38 mouse cellular contexts compared by ENCODE assay signal in the genomic region with DNA sequence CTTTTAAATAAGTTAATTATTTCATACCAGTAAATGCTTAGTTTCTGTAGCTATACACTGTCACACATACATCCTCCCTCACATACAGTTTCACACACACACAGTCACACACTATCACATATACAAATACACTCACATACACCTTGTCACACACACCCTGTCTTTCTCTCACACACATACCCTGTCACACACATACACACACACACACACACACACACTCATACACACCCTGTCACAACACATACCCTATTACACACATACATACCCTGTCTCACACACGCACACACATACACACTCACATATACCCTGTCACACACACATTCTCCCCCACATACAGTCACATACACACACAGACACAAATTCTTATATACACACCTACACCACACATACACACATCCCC. TPM values are rescaled to one million over a fixed set of nuclear protein-coding genes. Genes with fewer than 3 reads are reported as not detected.
"Had no signal": no experiment of that assay in that cellular context is flagged by ENCODE, and none has a peak within 500 bp of the region (broad histone marks: within the 10 kb centered on the region; RNA-seq: fewer than 3 reads in every experiment).

No protein-coding gene starts in this region.

- H3K9ac ChIP-seq: limb, embryonic 12.5 days; limb, embryonic 13.5 days; limb, embryonic 15.5 days; liver, embryonic 12.5 days; liver, embryonic 13.5 days; liver, embryonic 14.5 days; liver, embryonic 15.5 days; liver, postnatal 0 days; lung, embryonic 14.5 days; lung, embryonic 15.5 days; midbrain, embryonic 12.5 days; midbrain, embryonic 13.5 days; midbrain, embryonic 15.5 days had no signal

- ATAC-seq: liver, embryonic 12.5 days; liver, postnatal 0 days; lung, postnatal 0 days; midbrain, embryonic 13.5 days; midbrain, embryonic 15.5 days; midbrain, embryonic 16.5 days had no signal

- DNase-seq: left cerebral cortex, postnatal 4 days; liver; liver, embryonic 13.5 days; liver, postnatal 0 days; lung, adult 18-20 months; lung, adult 2 months; lung, embryonic 14.5 days; lung, postnatal 10 days; lung, postnatal 14 days; lung, postnatal 36 days; lung, postnatal 4 days; midbrain, embryonic 14.5 days had no signal

- H3K36me3 ChIP-seq: limb, embryonic 10.5 days; limb, embryonic 12.5 days; limb, embryonic 13.5 days; limb, embryonic 15.5 days; liver, embryonic 12.5 days; liver, embryonic 13.5 days; liver, embryonic 15.5 days; lung, embryonic 15.5 days; midbrain, embryonic 10.5 days; midbrain, embryonic 12.5 days; midbrain, embryonic 13.5 days; midbrain, embryonic 15.5 days had no signal

- H3K4me3 ChIP-seq: limb, embryonic 10.5 days; limb, embryonic 12.5 days; limb, embryonic 13.5 days; limb, embryonic 15.5 days; liver, embryonic 12.5 days; liver, embryonic 13.5 days; liver, embryonic 15.5 days; lung, embryonic 15.5 days; megakaryocyte, embryonic 14.5 days; midbrain, embryonic 10.5 days; midbrain, embryonic 12.5 days; midbrain, embryonic 13.5 days; midbrain, embryonic 15.5 days; myocyte had no signal

- H3K9me3 ChIP-seq: limb, embryonic 10.5 days; limb, embryonic 12.5 days; limb, embryonic 13.5 days; limb, embryonic 15.5 days; liver, embryonic 12.5 days; liver, embryonic 13.5 days; liver, embryonic 15.5 days; lung, embryonic 15.5 days; megakaryocyte, embryonic 14.5 days; midbrain, embryonic 10.5 days; midbrain, embryonic 12.5 days; midbrain, embryonic 13.5 days; midbrain, embryonic 15.5 days had no signal

- H3K27ac ChIP-seq: limb, embryonic 10.5 days; limb, embryonic 12.5 days; limb, embryonic 13.5 days; limb, embryonic 15.5 days; liver, embryonic 12.5 days; liver, embryonic 13.5 days; liver, embryonic 14.5 days; liver, embryonic 15.5 days; lung, embryonic 15.5 days; macrophage; midbrain, embryonic 10.5 days; midbrain, embryonic 12.5 days; midbrain, embryonic 13.5 days; midbrain, embryonic 15.5 days had no signal

- H3K4me2 ChIP-seq: limb, embryonic 12.5 days; limb, embryonic 13.5 days; limb, embryonic 15.5 days; liver, embryonic 11.5 days; liver, embryonic 12.5 days; liver, embryonic 13.5 days; liver, embryonic 15.5 days; lung, embryonic 14.5 days; lung, embryonic 15.5 days; midbrain, embryonic 11.5 days; midbrain, embryonic 12.5 days; midbrain, embryonic 13.5 days; midbrain, embryonic 15.5 days had no signal

- H3K4me1 ChIP-seq: limb, embryonic 10.5 days; limb, embryonic 12.5 days; limb, embryonic 15.5 days; liver, embryonic 12.5 days; liver, embryonic 13.5 days; liver, embryonic 15.5 days; lung, embryonic 15.5 days; midbrain, embryonic 10.5 days; midbrain, embryonic 12.5 days; midbrain, embryonic 13.5 days; midbrain, embryonic 15.5 days had no signal

- H3K27me3 ChIP-seq: limb, embryonic 12.5 days; limb, embryonic 13.5 days; limb, embryonic 15.5 days; liver, embryonic 12.5 days; liver, embryonic 13.5 days; liver, embryonic 15.5 days; lung, embryonic 15.5 days; megakaryocyte, embryonic 14.5 days; midbrain, embryonic 12.5 days; midbrain, embryonic 13.5 days; midbrain, embryonic 15.5 days had no signal

RNA-seq across cellular contexts. Expression of gene Pdcd1lg2, which starts 47.3 kb away (rescaled TPM):
- total RNA-seq: left cerebral cortex, postnatal 10 days; megakaryocyte progenitor cell, adult 5-6 weeks; megakaryocyte-erythroid progenitor cell, adult 5-6 weeks had no signal
- polyA plus RNA-seq: limb, embryonic 10.5 days; limb, embryonic 11.5 days; limb, embryonic 12.5 days; limb, embryonic 13.5 days; limb, embryonic 14.5 days; limb, embryonic 15.5 days; liver, embryonic 11.5 days; liver, embryonic 15.5 days; liver, postnatal 0 days; lung, embryonic 14.5 days; lung, embryonic 16.5 days; midbrain, embryonic 10.5 days; midbrain, embryonic 11.5 days; midbrain, embryonic 12.5 days; midbrain, embryonic 14.5 days; midbrain, embryonic 15.5 days; midbrain, embryonic 16.5 days; myocyte; neural tube, embryonic 11.5 days had no signal
